In genomic region chr13:36789360-36789759, GRCm38 (mm10) we compare ENCODE assay signal across 8 mouse cellular contexts. TPM values are rescaled to one million over a fixed set of nuclear protein-coding genes. Genes with fewer than 3 reads are reported as not detected.
A peak's percentile ranks its signal among the peaks of the same experiment; 100 is the strongest.
DNase-seq lines count a peak whose midpoint lies in the region; ATAC-seq and TF ChIP-seq lines count a peak whose summit lies in the region.

No protein-coding gene starts in this region.

- no peak overlapping the region for H3K9ac ChIP-seq in hindbrain, postnatal 0 days (replicated peaks; ENCODE audit: low read length)
- H3K9ac ChIP-seq in hindbrain, embryonic 12.5 days, result no peak overlapping the region
- no peak overlapping the region for H3K9ac ChIP-seq in midbrain, embryonic 11.5 days (ENCODE audit: low read length)

- DNase-seq in hindbrain, postnatal 0 days (ENCODE audit: low spot score), result peak; percentile 73
- peak; percentile 2 to 13 for DNase-seq in B cell, adult 2 months
- DNase-seq in Patski (ENCODE audit: low read depth, low spot score), result no peak
- DNase-seq in left cerebral cortex, adult 2 months (ENCODE audit: extremely low spot score in 1 of 2, low spot score in 2 of 2), result peak in 1 of 2 experiments; percentile 20
- DNase-seq in gastrocnemius, postnatal 36 days, result no peak
- no peak for DNase-seq in ovary, postnatal 14 days (ENCODE audit: low spot score)
- DNase-seq in midbrain, embryonic 11.5 days (ENCODE audit: low spot score, missing footprints), result no peak

- no peaks in the 10 kb centered on the region for H3K36me3 ChIP-seq in hindbrain, postnatal 0 days (ENCODE audit: insufficient read depth, low read length)
- no peaks in the 10 kb centered on the region for H3K36me3 ChIP-seq in hindbrain, embryonic 12.5 days
- H3K36me3 ChIP-seq in midbrain, embryonic 11.5 days (ENCODE audit: control insufficient read depth, insufficient read depth, low read length), result no peaks in the 10 kb centered on the region

- ATAC-seq in hindbrain, postnatal 0 days, result no peak
- ATAC-seq in hindbrain, embryonic 12.5 days (ENCODE audit: low FRiP score), result no peak
- no peak for ATAC-seq in Patski
- no peak for ATAC-seq in midbrain, embryonic 11.5 days (ENCODE audit: low FRiP score)

- H3K4me3 ChIP-seq in hindbrain, postnatal 0 days (ENCODE audit: low read length), result no peak overlapping the region
- no peak overlapping the region for H3K4me3 ChIP-seq in hindbrain, embryonic 12.5 days
- no peak overlapping the region for H3K4me3 ChIP-seq in left cerebral cortex, adult 2 months
- no peak overlapping the region for H3K4me3 ChIP-seq in midbrain, embryonic 11.5 days (ENCODE audit: low read depth, low read length)

- H3K9me3 ChIP-seq in hindbrain, postnatal 0 days (ENCODE audit: low read length), result no peaks in the 10 kb centered on the region
- no peaks in the 10 kb centered on the region for H3K9me3 ChIP-seq in hindbrain, embryonic 12.5 days (replicated peaks)
- no peaks in the 10 kb centered on the region for H3K9me3 ChIP-seq in midbrain, embryonic 11.5 days (ENCODE audit: control insufficient read depth, low read length)

- WGBS in hindbrain, postnatal 0 days, result 96% methylated on average over 1 of the region's 1 CpGs
- WGBS in hindbrain, embryonic 12.5 days, result 98% methylated on average over 1 of the region's 1 CpGs
- WGBS in midbrain, embryonic 11.5 days, result 90% methylated on average over 1 of the region's 1 CpGs

- TF ChIP-seq CTCF in hindbrain, postnatal 0 days (IDR thresholded peaks at IDR 0.05; ENCODE audit: low read depth), result peak; percentile 70
- peak; percentile 58 for TF ChIP-seq CTCF in Patski (IDR thresholded peaks at IDR 0.05)
- peak; percentile 76 for TF ChIP-seq CTCF in left cerebral cortex, adult 2 months (IDR thresholded peaks at IDR 0.05)

- in situ Hi-C loops in Patski (cut with MboI; ENCODE audit: low pct_unique_long_range_greater_than_20kb), result loop anchor here (10.0 to 25.0 kb wide), 3 partner anchors 502 to 777 kb away; no protein-coding TSS in a partner anchor

- POLR2A ChIA-PET in Patski (lab: Charles Lee), result no interaction called here

- no peak overlapping the region for H3K4me2 ChIP-seq in hindbrain, postnatal 0 days (ENCODE audit: low read depth, low read length)
- H3K4me2 ChIP-seq in hindbrain, embryonic 12.5 days (replicated peaks), result no peak overlapping the region
- H3K4me2 ChIP-seq in midbrain, embryonic 11.5 days, result no peak overlapping the region

- CTCF ChIA-PET in Patski (lab: Charles Lee), result no interaction called here

- no peaks in the 10 kb centered on the region for H3K4me1 ChIP-seq in hindbrain, postnatal 0 days (ENCODE audit: insufficient read depth, low read length)
- no peaks in the 10 kb centered on the region for H3K4me1 ChIP-seq in hindbrain, embryonic 12.5 days
- H3K4me1 ChIP-seq in midbrain, embryonic 11.5 days (ENCODE audit: control insufficient read depth, insufficient read depth, low read length), result no peaks in the 10 kb centered on the region

- no peaks in the 10 kb centered on the region for H3K27me3 ChIP-seq in hindbrain, postnatal 0 days (ENCODE audit: insufficient read depth, low read length)
- no peaks in the 10 kb centered on the region for H3K27me3 ChIP-seq in hindbrain, embryonic 12.5 days
- H3K27me3 ChIP-seq in Patski, result no peaks in the 10 kb centered on the region
- no peaks in the 10 kb centered on the region for H3K27me3 ChIP-seq in midbrain, embryonic 11.5 days (ENCODE audit: control insufficient read depth, insufficient read depth, low read length)

- H3K27ac ChIP-seq in hindbrain, postnatal 0 days, result no peak overlapping the region
- H3K27ac ChIP-seq in hindbrain, embryonic 12.5 days, result no peak overlapping the region
- no peak overlapping the region for H3K27ac ChIP-seq in left cerebral cortex, adult 2 months
- H3K27ac ChIP-seq in midbrain, embryonic 11.5 days (ENCODE audit: low read depth, low read length), result no peak overlapping the region

- intact Hi-C loops in left cerebral cortex, adult 2 months (cut with DNase I), result no loop called here
- intact Hi-C loops in gastrocnemius, postnatal 36 days (cut with DNase I), result no loop called here

RNA-seq across cellular contexts. Expression of gene Nrn1, which starts 54.4 kb away (rescaled TPM):
- total RNA-seq in hindbrain, postnatal 0 days (2014; rRNA removed), result 112 and 125 TPM in 2 replicates
- polyA plus RNA-seq in hindbrain, postnatal 0 days (2015; fragmentation: Nextera tagmentation; extraction: Ambion mirVana), result 73.8 and 76.0 TPM in 2 replicates
- polyA plus RNA-seq in hindbrain, embryonic 12.5 days (2016; fragmentation: Nextera tagmentation; extraction: Ambion mirVana), result 43.8 and 47.0 TPM in 2 replicates
- polyA plus RNA-seq in Patski (2021), result 0.05 TPM
- total RNA-seq in left cerebral cortex, adult 2 months (2021), result 100 to 1,000 TPM; 311 to 384 TPM
- 1 to 10 TPM in 1 of 2 experiments, under 1 TPM in 1; 0.89 to 1.1 TPM for total RNA-seq in gastrocnemius, postnatal 36 days (2021)
- 52.7 and 53.5 TPM in 2 replicates for polyA plus RNA-seq in midbrain, embryonic 11.5 days (2014; fragmentation: Nextera tagmentation; extraction: Ambion mirVana)

Comparison
In these comparisons a context has a peak if more than half of its experiments do, and no peak if none do; other contexts are left out.
1. DNase-seq: peak in hindbrain, postnatal 0 days (single experiment) and B cell, adult 2 months (2 of 2); none in Patski (single experiment), gastrocnemius, postnatal 36 days (0 of 2), ovary, postnatal 14 days (single experiment) and midbrain, embryonic 11.5 days (single experiment).
2. RNA of gene Nrn1, which starts 54.4 kb away (polyA plus RNA-seq): 73.8 to 76.0 TPM in hindbrain, postnatal 0 days, 52.7 to 53.5 TPM in midbrain, embryonic 11.5 days and 43.8 to 47.0 TPM in hindbrain, embryonic 12.5 days; 0.05 TPM in Patski (single experiment); every median in the first group is over 10 times any median in the second.
3. Peak in every context shown above with its lines, with median percentiles within 50 percentile points of each other: CTCF ChIP-seq.